Mouse (Mus musculus) thymus, postnatal 25 days (tissue): Measurements from ENCODE around the gene Efna1.

Experiments
- DNase-seq: peaks from one replicate; pipeline ENCODE4 v3.0.0; 2022

The Efna1 gene

GRCm38 (mm10) chr3:89305551-89306325, 24.8 kb upstream of the Efna1 start:
- DNase-seq, result no peak

- no peak for DNase-seq
These were observed 24.2 kb upstream of the Efna1 start for GRCm38 (mm10) chr3:89305105-89305504.

GRCm38 (mm10) chr3:89304440-89304839, 23.5 kb upstream of the Efna1 start:
- no peak for DNase-seq

- no peak for DNase-seq
These were observed 19.6 kb upstream of the Efna1 start for GRCm38 (mm10) chr3:89300514-89300913.

- DNase-seq, result no peak
These were observed 19.1 kb upstream of the Efna1 start for GRCm38 (mm10) chr3:89300071-89300470.

- DNase-seq, result peak; percentile 57
These were observed 18.6 kb upstream of the Efna1 start for GRCm38 (mm10) chr3:89299499-89299898.

- no peak for DNase-seq
These were observed 18.0 kb upstream of the Efna1 start for GRCm38 (mm10) chr3:89298908-89299307.

- DNase-seq, result no peak
These were observed 15.9 kb upstream of the Efna1 start for GRCm38 (mm10) chr3:89296761-89297396.

GRCm38 (mm10) chr3:89295685-89296230, 14.8 kb upstream of the Efna1 start:
- no peak for DNase-seq

GRCm38 (mm10) chr3:89294195-89294594, 13.3 kb upstream of the Efna1 start:
- DNase-seq, result no peak

- DNase-seq, result no peak
These were observed 12.4 kb upstream of the Efna1 start for GRCm38 (mm10) chr3:89293247-89293918.

GRCm38 (mm10) chr3:89292303-89292702, 11.4 kb upstream of the Efna1 start:
- DNase-seq, result peak; percentile 46

- DNase-seq, result no peak
These were observed 10.9 kb upstream of the Efna1 start for GRCm38 (mm10) chr3:89291874-89292273.

GRCm38 (mm10) chr3:89288503-89288928, 7.6 kb upstream of the Efna1 start:
- DNase-seq, result no peak

GRCm38 (mm10) chr3:89287286-89287685, 6.3 kb upstream of the Efna1 start:
- DNase-seq, result no peak

- DNase-seq, result no peak
These were observed 4.6 kb upstream of the Efna1 start for GRCm38 (mm10) chr3:89285526-89285925.

- DNase-seq, result no peak
These were observed 3.3 kb upstream of the Efna1 start for GRCm38 (mm10) chr3:89284261-89284660.

GRCm38 (mm10) chr3:89282291-89282643, 1.3 kb upstream of the Efna1 start:
- no peak for DNase-seq

GRCm38 (mm10) chr3:89281579-89282290, 793 bp upstream of the Efna1 start:
- DNase-seq, result peak; percentile 85

GRCm38 (mm10) chr3:89280050-89280605, 814 bp downstream of the Efna1 start:
- no peak for DNase-seq

GRCm38 (mm10) chr3:89279153-89279890, 1.6 kb downstream of the Efna1 start:
- DNase-seq, result no peak

GRCm38 (mm10) chr3:89278643-89279042, 2.3 kb downstream of the Efna1 start:
- DNase-seq, result no peak
